Mouse (Mus musculus) heart, adult 2 months (tissue): ENCODE measurements around the gene Hrc.

ENCODE experiments used
- CTCF ChIP-seq: fragments of 200-600 bp; IDR thresholded peaks from 2 replicates; pipeline ENCODE4 v1.8.1; 2022; ENCODE audit warnings: antibody characterized with exemption, mild to moderate bottlenecking, moderate library complexity
- EP300 ChIP-seq: fragments of 200-500 bp; IDR thresholded peaks from 2 replicates; pipeline ENCODE4 v1.6.1; 2011; ENCODE audit warnings: low read depth, low read length, control low read depth; ENCODE audit not compliant: insufficient read depth
- POLR2A ChIP-seq: fragments of 200-500 bp; IDR thresholded peaks from 2 replicates; pipeline ENCODE4 v1.6.1; 2011; ENCODE audit warnings: mild to moderate bottlenecking, low read depth, low read length, control low read depth; ENCODE audit not compliant: insufficient read depth

GRCm38 (mm10) chr7:45386077-45386476, 51.0 kb downstream of the Hrc start:
- TF ChIP-seq CTCF: peak; percentile 30; the same call in 1 of the 2 replicates
- no peak for TF ChIP-seq POLR2A
- no peak for TF ChIP-seq EP300
